10 mouse cellular contexts compared by ENCODE assay signal in the genomic region with DNA sequence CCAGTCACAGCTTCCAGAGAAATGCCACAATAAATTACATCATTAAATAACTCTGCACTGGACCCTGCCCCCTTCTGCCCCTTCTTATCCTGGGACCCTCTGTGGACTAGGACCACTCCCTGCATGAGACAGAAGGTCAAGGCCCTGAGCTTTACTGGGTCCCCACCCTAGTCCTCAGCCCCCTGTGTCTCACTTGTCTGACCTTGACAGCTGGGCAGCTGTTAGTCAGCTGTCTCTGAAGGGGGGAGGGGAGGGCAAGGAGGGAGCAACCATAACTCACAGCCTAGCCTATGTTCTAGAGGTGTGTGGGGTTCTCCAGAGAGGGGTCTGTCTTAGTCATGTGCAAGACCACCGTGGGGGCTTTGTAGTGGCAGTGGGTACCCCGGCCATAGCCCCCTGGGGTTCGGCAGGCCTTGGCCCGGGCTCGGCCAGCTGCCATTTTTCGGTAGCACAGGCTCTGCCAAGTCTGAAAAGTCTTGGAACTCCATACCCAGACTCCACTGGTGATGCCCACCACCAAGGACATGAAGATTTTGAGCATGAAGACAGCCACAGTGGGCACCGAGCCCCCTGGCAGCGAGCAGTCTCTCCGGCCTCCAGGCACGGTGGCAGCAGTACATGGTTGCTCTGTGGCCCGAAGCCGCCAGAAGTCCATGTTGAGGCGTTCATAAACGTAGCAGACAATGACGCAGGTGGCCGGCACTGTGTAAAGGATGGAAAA. TPM values are rescaled to one million over a fixed set of nuclear protein-coding genes. Genes with fewer than 3 reads are reported as not detected.
DNase-seq lines count a peak whose midpoint lies in the region; ATAC-seq and TF ChIP-seq lines count a peak whose summit lies in the region.
"Had no signal": no experiment of that assay in that cellular context is flagged by ENCODE, and none has a peak within 500 bp of the region (broad histone marks: within the 10 kb centered on the region; RNA-seq: fewer than 3 reads in every experiment).

No protein-coding gene starts in this region.

- no peak overlapping the region for H3K27ac ChIP-seq in layer of hippocampus, adult 2 months
- H3K27ac ChIP-seq in forebrain, embryonic 10.5 days = peak overlapping the region; percentile 54; the same call in 1 of the 2 replicates
- H3K27ac ChIP-seq in hindbrain, embryonic 14.5 days = 0 out of 2 replicates have a peak overlapping the region, but pooled peaks have one; percentile 7
- no peak overlapping the region for H3K27ac ChIP-seq in neural tube, embryonic 12.5 days
- no peak overlapping the region for H3K27ac ChIP-seq in thymus, adult 2 months (ENCODE audit: control insufficient read depth, insufficient read depth, low read length)
- H3K27ac ChIP-seq: kidney, postnatal 0 days; liver, embryonic 14.5 days had no signal

- peaks cover 81% of the 10 kb centered on the region for H3K4me1 ChIP-seq in forebrain, embryonic 10.5 days
- peaks cover 8% of the 10 kb centered on the region; the same call in 1 of the 2 replicates for H3K4me1 ChIP-seq in hindbrain, embryonic 14.5 days (replicated peaks; ENCODE audit: control insufficient read depth, insufficient read depth, low read length)
- H3K4me1 ChIP-seq in neural tube, embryonic 12.5 days = peaks cover 41% of the 10 kb centered on the region
- H3K4me1 ChIP-seq in thymus, adult 2 months (replicated peaks; ENCODE audit: control insufficient read depth, insufficient read depth, low read length) = peaks cover 15% of the 10 kb centered on the region

- WGBS in forebrain, embryonic 10.5 days = 87% methylated on average over 16 of the region's 16 CpGs
- WGBS in hindbrain, embryonic 14.5 days = 64% methylated on average over 16 of the region's 16 CpGs
- 80% methylated on average over 16 of the region's 16 CpGs for WGBS in neural tube, embryonic 12.5 days
- WGBS in thymus, adult 2 months = 95% methylated on average over 16 of the region's 16 CpGs

- H3K4me3 ChIP-seq in layer of hippocampus, adult 2 months = peak overlapping the region; percentile 0; the same call in 1 of the 2 replicates
- peak overlapping the region; percentile 79 for H3K4me3 ChIP-seq in forebrain, embryonic 10.5 days
- H3K4me3 ChIP-seq in hindbrain, embryonic 14.5 days (replicated peaks; ENCODE audit: low read length) = peak overlapping the region; percentile 70
- peak overlapping the region; percentile 59 for H3K4me3 ChIP-seq in neural tube, embryonic 12.5 days
- H3K4me3 ChIP-seq in thymus, adult 2 months (ENCODE audit: control insufficient read depth, insufficient read depth, low read length) = no peak overlapping the region

- peaks cover 43% of the 10 kb centered on the region for H3K36me3 ChIP-seq in forebrain, embryonic 10.5 days (replicated peaks)
- H3K36me3 ChIP-seq in hindbrain, embryonic 14.5 days (replicated peaks; ENCODE audit: control insufficient read depth, insufficient read depth) = peaks cover 24% of the 10 kb centered on the region
- H3K36me3 ChIP-seq in neural tube, embryonic 12.5 days = peaks cover 31% of the 10 kb centered on the region
- peaks cover 24% of the 10 kb centered on the region for H3K36me3 ChIP-seq in thymus, adult 2 months (ENCODE audit: control insufficient read depth, insufficient read depth, low read length)

- peak overlapping the region; percentile 98 for H3K4me2 ChIP-seq in hindbrain, embryonic 14.5 days (replicated peaks)
- peak overlapping the region; percentile 98 for H3K4me2 ChIP-seq in neural tube, embryonic 12.5 days (replicated peaks)

- H3K27me3 ChIP-seq in forebrain, embryonic 10.5 days (ENCODE audit: poor library complexity, severe bottlenecking) = peaks cover 27% of the 10 kb centered on the region
- peaks cover 10% of the 10 kb centered on the region; the same call in 1 of the 2 replicates for H3K27me3 ChIP-seq in hindbrain, embryonic 14.5 days (ENCODE audit: control insufficient read depth, insufficient read depth, low read length)
- H3K27me3 ChIP-seq in neural tube, embryonic 12.5 days (replicated peaks) = peaks cover 12% of the 10 kb centered on the region
- H3K27me3 ChIP-seq in thymus, adult 2 months (ENCODE audit: control insufficient read depth, insufficient read depth, low read length) = peaks cover 7% of the 10 kb centered on the region; the same call in 1 of the 2 replicates

- DNase-seq in layer of hippocampus, adult 2 months (ENCODE audit: low spot score in 2 of 2) = no peak
- no peak for DNase-seq in layer of hippocampus, adult 18-20 months (ENCODE audit: low spot score in 2 of 2)
- DNase-seq in forebrain, embryonic 10.5 days (ENCODE audit: extremely low spot score, low spot score) = no peak
- no peak for DNase-seq in hindbrain, embryonic 14.5 days (ENCODE audit: low spot score)
- no peak for DNase-seq in thymus, adult 2 months
- no peak for DNase-seq in cerebellum, adult 9-11 months
- DNase-seq: gastrocnemius, postnatal 25 days had no signal

- peak overlapping the region; percentile 69 for H3K9ac ChIP-seq in hindbrain, embryonic 14.5 days
- H3K9ac ChIP-seq in neural tube, embryonic 12.5 days = peak overlapping the region; percentile 67; the same call in 1 of the 2 replicates
- H3K9ac ChIP-seq: liver, embryonic 14.5 days had no signal

- TF ChIP-seq CTCF in layer of hippocampus, adult 2 months (conservative IDR thresholded peaks at IDR 0.05) = no peak
- no peak for TF ChIP-seq CTCF in thymus, adult 2 months (IDR thresholded peaks at IDR 0.05; ENCODE audit: borderline replicate concordance, control insufficient read depth, extremely low read depth, insufficient read depth, low read length, poor library complexity)

- ATAC-seq in hindbrain, embryonic 14.5 days (ENCODE audit: low FRiP score) = no peak
- ATAC-seq in neural tube, embryonic 12.5 days (ENCODE audit: low FRiP score, low read depth) = no peak

- no peak for TF ChIP-seq POLR2A in thymus, adult 2 months (IDR thresholded peaks at IDR 0.05; ENCODE audit: control insufficient read depth, extremely low read depth, insufficient read depth, low read length, poor library complexity)

- H3K9me3 ChIP-seq in forebrain, embryonic 10.5 days = no peaks in the 10 kb centered on the region
- no peaks in the 10 kb centered on the region for H3K9me3 ChIP-seq in hindbrain, embryonic 14.5 days (ENCODE audit: control insufficient read depth, low read length)
- no peaks in the 10 kb centered on the region for H3K9me3 ChIP-seq in neural tube, embryonic 12.5 days

RNA-seq across cellular contexts. Expression of a gene that starts 1.9 kb away (rescaled TPM):
- total RNA-seq in layer of hippocampus, adult 2 months (2021) = 1 to 10 TPM; 4.5 to 5.0 TPM
- 1 to 10 TPM; 5.6 to 5.8 TPM for total RNA-seq in layer of hippocampus, adult 18-20 months (2021)
- polyA plus RNA-seq in forebrain, embryonic 10.5 days (2016; fragmentation: Nextera tagmentation; extraction: Ambion mirVana) = 13.6 and 14.1 TPM in 2 replicates
- 14.7 and 15.9 TPM in 2 replicates for polyA plus RNA-seq in hindbrain, embryonic 14.5 days (2014; fragmentation: Nextera tagmentation; extraction: Ambion mirVana)
- polyA plus RNA-seq in neural tube, embryonic 12.5 days (2016; fragmentation: Nextera tagmentation; extraction: Ambion mirVana) = 11.9 and 14.5 TPM in 2 replicates
- polyA plus RNA-seq in thymus, adult 2 months (2012; rRNA removed) = 0.06 and 0.58 TPM in 2 replicates

Comparison
In these comparisons a context has a peak if more than half of its experiments do, and no peak if none do; other contexts are left out.
1. H3K27ac ChIP-seq: peak in forebrain, embryonic 10.5 days (single experiment) and hindbrain, embryonic 14.5 days (single experiment); none in layer of hippocampus, adult 2 months (single experiment), neural tube, embryonic 12.5 days (single experiment) and thymus, adult 2 months (single experiment).